Mouse (Mus musculus) forebrain, embryonic 10.5 days (tissue): Measurements from ENCODE around the gene Thap12. TPM values are rescaled to one million over a fixed set of nuclear protein-coding genes. Genes with fewer than 3 reads are reported as not detected.
A peak's percentile ranks its signal among the peaks of the same experiment; 100 is the strongest.

Source experiments
- DNase-seq: peaks from one replicate; pipeline ENCODE4 v3.0.0-alpha.2; 2017; ENCODE audit warnings: low spot score; ENCODE audit errors: extremely low spot score
- H3K27ac ChIP-seq: fragments of 300-500 bp; sonication (generic); 2 replicates; pipeline ENCODE4 v1.5.1; 2016; ENCODE audit warnings: mild to moderate bottlenecking
- H3K27me3 ChIP-seq: fragments of 300-500 bp; sonication (generic); 2 replicates; pipeline ENCODE4 v1.6.1; 2016; ENCODE audit warnings: mild to moderate bottlenecking; ENCODE audit not compliant: poor library complexity, severe bottlenecking
- H3K36me3 ChIP-seq: fragments of 300-500 bp; sonication (generic); replicated peaks from 2 replicates; pipeline ENCODE4 v1.6.1; 2016; ENCODE audit warnings: mild to moderate bottlenecking, moderate library complexity
- H3K4me1 ChIP-seq: fragments of 300-500 bp; sonication (generic); 2 replicates; pipeline ENCODE4 v1.6.1; 2016
- H3K4me3 ChIP-seq: fragments of 300-500 bp; sonication (generic); 2 replicates; pipeline ENCODE4 v1.5.1; 2016; ENCODE audit warnings: mild to moderate bottlenecking, moderate library complexity
- H3K9me3 ChIP-seq: fragments of 300-500 bp; sonication (generic); 2 replicates; pipeline ENCODE4 v1.6.1; 2016; ENCODE audit warnings: mild to moderate bottlenecking, moderate library complexity
- WGBS: fragments of 180-500 bp; shearing (Covaris S2); methylation state at CpG from one replicate; pipeline ENCODE4 v1.1.7; 2016; 5-methylcytosine and 5-hydroxymethylcytosine counted together
- polyA plus RNA-seq: library from polyadenylated mRNA; unstranded; fragments of >200 nt; fragmentation: Nextera tagmentation; extraction: Ambion mirVana; gene quantifications from 2 replicates; pipeline ENCODE4 v1.2.1, GENCODE M21; 2016

Gene Thap12
- polyA plus RNA-seq, 1 experiment from 2014 or later, result 58.2 TPM

GRCm38 (mm10) chr7:98704276-98704675, 1.4 kb downstream of the Thap12 start:
- DNase-seq, result no peak
- WGBS, result 69% methylated on average over 5 of the region's 5 CpGs
- peaks cover 28% of the 10 kb centered on the region for H3K4me1 ChIP-seq
- peak overlapping the region; percentile 85 for H3K4me3 ChIP-seq
- peaks cover 6% of the 10 kb centered on the region for H3K36me3 ChIP-seq
- no peak overlapping the region for H3K27ac ChIP-seq
- no peaks in the 10 kb centered on the region for H3K9me3 ChIP-seq
- H3K27me3 ChIP-seq, result no peaks in the 10 kb centered on the region

- H3K4me1 ChIP-seq, result no peaks in the 10 kb centered on the region
- H3K4me3 ChIP-seq, result no peak overlapping the region
- DNase-seq, result no peak
- H3K27ac ChIP-seq, result no peak overlapping the region
- WGBS, result 89% methylated on average over 3 of the region's 3 CpGs
- no peaks in the 10 kb centered on the region for H3K27me3 ChIP-seq
- peaks cover 95% of the 10 kb centered on the region for H3K36me3 ChIP-seq
- no peaks in the 10 kb centered on the region for H3K9me3 ChIP-seq
Measured at GRCm38 (mm10) chr7:98713661-98714060, 10.8 kb downstream of the Thap12 start.

GRCm38 (mm10) chr7:98717438-98717837, 14.5 kb downstream of the Thap12 start:
- H3K4me1 ChIP-seq, result no peaks in the 10 kb centered on the region
- H3K4me3 ChIP-seq, result no peak overlapping the region
- no peak overlapping the region for H3K27ac ChIP-seq
- 76% methylated on average over 3 of the region's 3 CpGs for WGBS
- H3K27me3 ChIP-seq, result no peaks in the 10 kb centered on the region
- no peak for DNase-seq
- H3K36me3 ChIP-seq, result peaks cover 65% of the 10 kb centered on the region
- no peaks in the 10 kb centered on the region for H3K9me3 ChIP-seq

GRCm38 (mm10) chr7:98719761-98720160, 16.9 kb downstream of the Thap12 start:
- Histone ChIP-seq H3K27me3 (no peaks in the 10 kb centered on the region), H3K9me3 (no peaks in the 10 kb centered on the region), H3K27ac (no peak overlapping the region), H3K36me3 (peaks cover 42% of the 10 kb centered on the region), H3K4me3 (no peak overlapping the region), H3K4me1 (no peaks in the 10 kb centered on the region)
- 92% methylated on average over 3 of the region's 3 CpGs for WGBS
- DNase-seq, result no peak

GRCm38 (mm10) chr7:98720731-98721130, 17.8 kb downstream of the Thap12 start:
- Histone ChIP-seq H3K36me3 (peaks cover 32% of the 10 kb centered on the region), H3K27ac (no peak overlapping the region), H3K4me1 (no peaks in the 10 kb centered on the region), H3K27me3 (no peaks in the 10 kb centered on the region), H3K4me3 (no peak overlapping the region), H3K9me3 (no peaks in the 10 kb centered on the region)
- 77% methylated on average over 3 of the region's 3 CpGs for WGBS
- no peak for DNase-seq

GRCm38 (mm10) chr7:98721172-98721571, 18.3 kb downstream of the Thap12 start:
- no peak for DNase-seq
- no peaks in the 10 kb centered on the region for H3K9me3 ChIP-seq
- WGBS, result 90% methylated on average over 5 of the region's 5 CpGs
- no peaks in the 10 kb centered on the region for H3K4me1 ChIP-seq
- H3K36me3 ChIP-seq, result peaks cover 28% of the 10 kb centered on the region
- H3K27ac ChIP-seq, result no peak overlapping the region
- no peaks in the 10 kb centered on the region for H3K27me3 ChIP-seq
- H3K4me3 ChIP-seq, result no peak overlapping the region

GRCm38 (mm10) chr7:98721623-98722022, 18.7 kb downstream of the Thap12 start:
- H3K4me3 ChIP-seq, result no peak overlapping the region

GRCm38 (mm10) chr7:98725686-98726195, 22.8 kb downstream of the Thap12 start:
- Histone ChIP-seq H3K9me3 (no peaks in the 10 kb centered on the region), H3K4me1 (peaks cover 14% of the 10 kb centered on the region), H3K36me3 (no peaks in the 10 kb centered on the region), H3K4me3 (no peak overlapping the region), H3K27me3 (peaks cover 31% of the 10 kb centered on the region), H3K27ac (no peak overlapping the region)
- 83% methylated on average over 6 of the region's 6 CpGs for WGBS
- DNase-seq, result no peak

More at GRCm38 (mm10) chr7:98721623-98722022, 18.7 kb downstream of the Thap12 start:
- Histone ChIP-seq H3K9me3 (no peaks in the 10 kb centered on the region), H3K27me3 (no peaks in the 10 kb centered on the region), H3K36me3 (peaks cover 23% of the 10 kb centered on the region), H3K4me1 (no peaks in the 10 kb centered on the region), H3K27ac (no peak overlapping the region)
- no peak for DNase-seq
- 92% methylated on average over 6 of the region's 6 CpGs for WGBS

- H3K36me3 ChIP-seq, result no peaks in the 10 kb centered on the region
- H3K27me3 ChIP-seq, result peaks cover 37% of the 10 kb centered on the region
- no peak for DNase-seq
- no peak overlapping the region for H3K4me3 ChIP-seq
- 70% methylated on average over 1 of the region's 1 CpGs for WGBS
- no peak overlapping the region for H3K27ac ChIP-seq
- peaks cover 14% of the 10 kb centered on the region for H3K4me1 ChIP-seq
- no peaks in the 10 kb centered on the region for H3K9me3 ChIP-seq
Measured at GRCm38 (mm10) chr7:98727986-98728385, 25.1 kb downstream of the Thap12 start.

GRCm38 (mm10) chr7:98728499-98728898, 25.6 kb downstream of the Thap12 start:
- Histone ChIP-seq H3K27ac (no peak overlapping the region), H3K4me3 (no peak overlapping the region), H3K9me3 (no peaks in the 10 kb centered on the region), H3K36me3 (no peaks in the 10 kb centered on the region), H3K4me1 (peaks cover 14% of the 10 kb centered on the region), H3K27me3 (peaks cover 37% of the 10 kb centered on the region)
- no peak for DNase-seq
- whole genome bisulfite sequencing, result 90% methylated on average over 3 of the region's 3 CpGs

- Histone ChIP-seq H3K36me3 (no peaks in the 10 kb centered on the region), H3K4me1 (peaks cover 15% of the 10 kb centered on the region), H3K27ac (peak overlapping the region; percentile 51), H3K4me3 (peak overlapping the region; percentile 40), H3K27me3 (peaks cover 37% of the 10 kb centered on the region), H3K9me3 (no peaks in the 10 kb centered on the region)
- DNase-seq, result peak; percentile 32
- 9% methylated on average over 19 of the region's 19 CpGs for WGBS
Measured at GRCm38 (mm10) chr7:98729661-98730271, 26.9 kb downstream of the Thap12 start.

GRCm38 (mm10) chr7:98733958-98734357, 31.1 kb downstream of the Thap12 start:
- Histone ChIP-seq H3K27ac (no peak overlapping the region), H3K36me3 (no peaks in the 10 kb centered on the region), H3K9me3 (no peaks in the 10 kb centered on the region), H3K4me3 (no peak overlapping the region), H3K4me1 (peaks cover 19% of the 10 kb centered on the region), H3K27me3 (peaks cover 37% of the 10 kb centered on the region)
- no peak for DNase-seq
- 91% methylated on average over 4 of the region's 4 CpGs for WGBS

- Histone ChIP-seq H3K4me1 (peaks cover 13% of the 10 kb centered on the region), H3K27ac (no peak overlapping the region), H3K9me3 (no peaks in the 10 kb centered on the region), H3K36me3 (no peaks in the 10 kb centered on the region), H3K27me3 (peaks cover 28% of the 10 kb centered on the region), H3K4me3 (no peak overlapping the region)
- no peak for DNase-seq
- 39% methylated on average over 10 of the region's 10 CpGs for WGBS
Measured at GRCm38 (mm10) chr7:98734876-98735275, 32.0 kb downstream of the Thap12 start.
